Mouse (Mus musculus) spleen, postnatal 4 days (tissue): ENCODE results near the gene Zbp1.

Experiments
- DNase-seq, 2 experiments: peaks; one replicate each; pipeline ENCODE4 v3.0.0; 2022; ENCODE audit warnings: low spot score in 2 of 2

The Zbp1 gene

GRCm38 (mm10) chr2:173216840-173217239 lies 1.9 kb downstream of the Zbp1 start:
- peak in 1 of 2 experiments; percentile 51 for DNase-seq

- DNase-seq: peak in 1 of 2 experiments; percentile 49
Measured at GRCm38 (mm10) chr2:173212227-173212626, 6.5 kb downstream of the Zbp1 start.

- DNase-seq: peak; percentile 8 to 49
Measured at GRCm38 (mm10) chr2:173209091-173209815, 9.5 kb downstream of the Zbp1 start.

- peak; percentile 6 to 36 for DNase-seq
Measured at GRCm38 (mm10) chr2:173207051-173207450, 11.7 kb downstream of the Zbp1 start.

- DNase-seq: peak; percentile 10 to 56
Measured at GRCm38 (mm10) chr2:173205563-173206099, 13.1 kb downstream of the Zbp1 start.

GRCm38 (mm10) chr2:173204671-173205070 lies 14.1 kb downstream of the Zbp1 start:
- DNase-seq: peak; percentile 5 to 47

- peak; percentile 9 to 55 for DNase-seq
Measured at GRCm38 (mm10) chr2:173203726-173204125, 15.0 kb downstream of the Zbp1 start.

GRCm38 (mm10) chr2:173202924-173203689 lies 15.6 kb downstream of the Zbp1 start:
- DNase-seq: peak; percentile 7 to 58

GRCm38 (mm10) chr2:173194796-173195195 lies 23.9 kb downstream of the Zbp1 start:
- DNase-seq: peak in 1 of 2 experiments; percentile 51

- DNase-seq: peak; percentile 11 to 58
Measured at GRCm38 (mm10) chr2:173187182-173187855, 31.4 kb downstream of the Zbp1 start.

GRCm38 (mm10) chr2:173186047-173186943 lies 32.4 kb downstream of the Zbp1 start:
- peak; percentile 66 to 93 for DNase-seq

GRCm38 (mm10) chr2:173185282-173185681 lies 33.4 kb downstream of the Zbp1 start:
- DNase-seq: peak in 1 of 2 experiments; percentile 49

- DNase-seq: peak; percentile 10 to 55
Measured at GRCm38 (mm10) chr2:173184475-173185080, 34.1 kb downstream of the Zbp1 start.

- peak; percentile 36 to 84 for DNase-seq
Measured at GRCm38 (mm10) chr2:173183836-173184460, 34.8 kb downstream of the Zbp1 start.

GRCm38 (mm10) chr2:173183311-173183710 lies 35.4 kb downstream of the Zbp1 start:
- DNase-seq: peak; percentile 11 to 56

- peak in 1 of 2 experiments; percentile 53 for DNase-seq
Measured at GRCm38 (mm10) chr2:173182796-173183195, 35.9 kb downstream of the Zbp1 start.

- DNase-seq: peak; percentile 11 to 50
Measured at GRCm38 (mm10) chr2:173181901-173182300, 36.8 kb downstream of the Zbp1 start.

GRCm38 (mm10) chr2:173181486-173181885 lies 37.2 kb downstream of the Zbp1 start:
- DNase-seq: peak in 1 of 2 experiments; percentile 53

- peak; percentile 11 to 59 for DNase-seq
Measured at GRCm38 (mm10) chr2:173180721-173181388, 37.9 kb downstream of the Zbp1 start.
